In the genomic region with DNA sequence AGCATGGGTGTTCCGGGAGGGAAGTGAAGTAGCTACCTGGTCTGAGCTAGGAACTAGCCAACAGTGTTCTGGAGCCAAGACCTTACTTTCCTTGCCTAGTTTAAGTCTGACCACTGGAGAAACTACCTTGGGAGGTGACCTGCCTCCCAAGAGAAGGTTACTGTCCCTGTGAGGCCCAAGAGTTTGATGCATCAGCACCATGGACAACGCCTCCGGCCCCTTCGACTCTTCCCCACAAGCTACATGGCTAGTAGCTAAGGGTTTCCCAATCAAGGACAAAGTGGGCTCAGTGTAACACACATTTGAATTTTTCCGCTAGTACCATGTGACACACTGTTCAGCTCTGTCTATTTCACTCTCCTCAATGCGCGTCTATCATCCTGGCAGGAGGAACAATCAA, we compare ENCODE assay signal across 15 mouse cellular contexts.
A peak's percentile ranks its signal among the peaks of the same experiment; 100 is the strongest.
DNase-seq lines count a peak whose midpoint lies in the region; ATAC-seq and TF ChIP-seq lines count a peak whose summit lies in the region.
"Had no signal": no experiment of that assay in that cellular context is flagged by ENCODE, and none has a peak within 500 bp of the region (broad histone marks: within the 10 kb centered on the region; RNA-seq: fewer than 3 reads in every experiment).

No protein-coding gene starts in this region.

- no peak overlapping the region for H3K4me2 ChIP-seq in kidney, postnatal 0 days (ENCODE audit: low read length)
- H3K4me2 ChIP-seq: lung, embryonic 15.5 days had no signal

- no peak overlapping the region for H3K4me3 ChIP-seq in kidney, postnatal 0 days (replicated peaks; ENCODE audit: low read depth, low read length)
- no peak overlapping the region for H3K4me3 ChIP-seq in ES-E14 (ENCODE audit: insufficient read depth in 1 of 2, low read depth in 1 of 2, low read length in 2 of 2, poor library complexity in 1 of 2, severe bottlenecking in 1 of 2)
- H3K4me3 ChIP-seq: lung, embryonic 15.5 days had no signal

- H3K9me3 ChIP-seq in kidney, postnatal 0 days (replicated peaks; ENCODE audit: low read length), result no peaks in the 10 kb centered on the region
- H3K9me3 ChIP-seq in ES-E14 (ENCODE audit: control insufficient read depth, insufficient read depth, low read depth, low read length), result no peaks in the 10 kb centered on the region
- H3K9me3 ChIP-seq: lung, embryonic 15.5 days had no signal

- no peak for ATAC-seq in kidney, postnatal 0 days (replicated peaks; ENCODE audit: low FRiP score, low read depth)
- ATAC-seq: forebrain, embryonic 14.5 days; hindbrain, postnatal 0 days had no signal

- DNase-seq in kidney, postnatal 0 days (ENCODE audit: low spot score), result peak; percentile 34
- no peak for DNase-seq in kidney, postnatal 25 days
- DNase-seq in ES-E14 (ENCODE audit: low read depth, low spot score), result peak; percentile 8
- peak; percentile 6 for DNase-seq in ZHBTc4 (ENCODE audit: low read depth, low spot score)
- DNase-seq in forelimb bud, embryonic 11.5 days (ENCODE audit: low read depth, low spot score), result peak; percentile 8
- no peak for DNase-seq in c-Kit-positive CD71-positive TER-119-positive erythroid progenitor cells, embryonic 14.5 days (ENCODE audit: low spot score)
- DNase-seq in urinary bladder, adult 2 months (ENCODE audit: low spot score), result no peak
- DNase-seq: adrenal gland, postnatal 36 days; cerebellum, postnatal 14 days; kidney, adult 9 months; liver had no signal

- H3K36me3 ChIP-seq in kidney, postnatal 0 days (ENCODE audit: insufficient read depth, low read length), result no peaks in the 10 kb centered on the region
- H3K36me3 ChIP-seq in ES-E14 (ENCODE audit: control insufficient read depth, insufficient read depth, low read length, poor library complexity, severe bottlenecking), result no peaks in the 10 kb centered on the region
- H3K36me3 ChIP-seq: G1E; lung, embryonic 15.5 days had no signal

- no peak for TF ChIP-seq CTCF in kidney, postnatal 0 days (IDR thresholded peaks at IDR 0.05; ENCODE audit: low read depth)

- H3K27ac ChIP-seq in kidney, postnatal 0 days, result no peak overlapping the region
- no peak overlapping the region for H3K27ac ChIP-seq in ES-E14 (ENCODE audit: insufficient read depth, low read depth, low read length, poor library complexity, severe bottlenecking)
- H3K27ac ChIP-seq: hindbrain, postnatal 0 days; lung, embryonic 15.5 days had no signal

- WGBS in kidney, postnatal 0 days, result 70% methylated on average over 7 of the region's 7 CpGs

- H3K4me1 ChIP-seq in kidney, postnatal 0 days (replicated peaks; ENCODE audit: insufficient read depth, low read length), result no peaks in the 10 kb centered on the region
- H3K4me1 ChIP-seq in ES-E14 (ENCODE audit: control insufficient read depth in 2 of 2, insufficient read depth in 2 of 2, low read length in 2 of 2, poor library complexity in 1 of 2), result no peaks in the 10 kb centered on the region
- H3K4me1 ChIP-seq: lung, embryonic 15.5 days had no signal

- H3K27me3 ChIP-seq in kidney, postnatal 0 days (ENCODE audit: insufficient read depth, low read length), result no peaks in the 10 kb centered on the region
- H3K27me3 ChIP-seq: lung, embryonic 15.5 days had no signal

- in situ Hi-C loops in ES-E14 (cut with MboI; ENCODE audit: low sequenced_read_pairs in 2 of 2, unreplicated experiment in 2 of 2), result no loop called here

- no peak overlapping the region for H3K9ac ChIP-seq in kidney, postnatal 0 days (ENCODE audit: low read depth, low read length)
- H3K9ac ChIP-seq in ES-E14 (ENCODE audit: insufficient read depth, low read depth, low read length, poor library complexity, severe bottlenecking), result no peak overlapping the region
- H3K9ac ChIP-seq: lung, embryonic 15.5 days had no signal

TF ChIP-seq in ES-E14, 5 proteins besides CTCF, POLR2A, EP300 and RAD21:
- TF ChIP-seq ZNF384 (IDR thresholded peaks at IDR 0.05; ENCODE audit: low read depth, low read length) (no peak), HCFC1 (IDR thresholded peaks at IDR 0.05; ENCODE audit: borderline replicate concordance, insufficient read depth, low read length) (no peak), CHD2 (IDR thresholded peaks at IDR 0.05; ENCODE audit: low read depth, low read length) (no peak), MAFK (IDR thresholded peaks at IDR 0.05; ENCODE audit: insufficient read depth, low read depth, low read length) (no peak)
TF ChIP-seq in ES-E14: peak in this region for 0.

Comparison
In these comparisons a context has a peak if more than half of its experiments do, and no peak if none do; other contexts are left out.
1. DNase-seq: peak in kidney, postnatal 0 days (single experiment), ES-E14 (single experiment), ZHBTc4 (single experiment) and forelimb bud, embryonic 11.5 days (single experiment); none in kidney, postnatal 25 days (0 of 2), c-Kit-positive CD71-positive TER-119-positive erythroid progenitor cells, embryonic 14.5 days (single experiment) and urinary bladder, adult 2 months (single experiment).